In the genomic region with DNA sequence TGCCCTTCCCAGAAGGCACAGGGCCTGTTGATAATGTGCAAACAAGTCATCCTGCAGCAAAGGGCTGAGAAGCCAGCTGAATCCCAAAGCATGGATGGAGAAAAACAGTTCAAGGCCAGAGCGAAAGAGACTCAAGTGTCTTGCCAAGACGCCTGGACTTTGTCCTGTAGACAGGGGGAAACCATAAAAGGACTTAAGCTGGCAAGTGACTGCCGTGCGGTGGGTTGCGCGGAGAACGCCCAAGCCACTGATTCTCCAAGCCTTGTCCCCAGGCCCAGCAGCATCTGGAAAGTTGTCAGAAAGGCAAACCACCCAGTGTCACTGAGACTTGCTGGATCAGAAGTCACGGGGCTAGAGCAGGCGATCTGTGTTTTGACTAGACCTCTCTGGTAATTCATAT, we compare ENCODE assay signal across 12 mouse cellular contexts. TPM values are rescaled to one million over a fixed set of nuclear protein-coding genes. Genes with fewer than 3 reads are reported as not detected.
DNase-seq lines count a peak whose midpoint lies in the region; ATAC-seq and TF ChIP-seq lines count a peak whose summit lies in the region.
"Had no signal": no experiment of that assay in that cellular context is flagged by ENCODE, and none has a peak within 500 bp of the region (broad histone marks: within the 10 kb centered on the region; RNA-seq: fewer than 3 reads in every experiment).

No protein-coding gene starts in this region.

- ATAC-seq in kidney, embryonic 14.5 days (ENCODE audit: low FRiP score, low TSS enrichment) = no peak
- 0 out of 2 replicates have a peak, but pooled peaks have one; percentile 27 for ATAC-seq in heart, embryonic 15.5 days (replicated peaks; ENCODE audit: insufficient number of reproducible peaks, insufficient read depth, low FRiP score, low read depth)
- ATAC-seq in erythroblast, adult 5-6 weeks (replicated peaks; ENCODE audit: low FRiP score, poor library complexity, severe bottlenecking) = no peak
- ATAC-seq: liver, embryonic 12.5 days had no signal

- H3K27me3 ChIP-seq in kidney, adult 2 months (replicated peaks; ENCODE audit: control insufficient read depth, insufficient read depth, low read length) = peaks cover 1% of the 10 kb centered on the region; the same call in 1 of the 2 replicates
- H3K27me3 ChIP-seq in kidney, embryonic 14.5 days (ENCODE audit: control insufficient read depth, insufficient read depth, low read length) = no peaks in the 10 kb centered on the region
- H3K27me3 ChIP-seq in heart, embryonic 15.5 days = no peaks in the 10 kb centered on the region
- H3K27me3 ChIP-seq: hindbrain, embryonic 15.5 days; liver, embryonic 12.5 days had no signal

- TF ChIP-seq POLR2A in kidney, adult 2 months (IDR thresholded peaks at IDR 0.05; ENCODE audit: low read depth, low read length) = no peak

- no peaks in the 10 kb centered on the region for H3K4me1 ChIP-seq in kidney, adult 2 months (ENCODE audit: control insufficient read depth, insufficient read depth, low read length)
- H3K4me1 ChIP-seq in kidney, embryonic 14.5 days (ENCODE audit: control insufficient read depth, insufficient read depth, low read length) = no peaks in the 10 kb centered on the region
- H3K4me1 ChIP-seq in heart, embryonic 15.5 days (replicated peaks) = peaks cover 18% of the 10 kb centered on the region
- H3K4me1 ChIP-seq: hindbrain, embryonic 15.5 days; liver, embryonic 12.5 days had no signal

- H3K4me2 ChIP-seq in kidney, embryonic 14.5 days (replicated peaks; ENCODE audit: low read depth, low read length) = no peak overlapping the region
- no peak overlapping the region for H3K4me2 ChIP-seq in heart, embryonic 15.5 days
- H3K4me2 ChIP-seq: hindbrain, embryonic 15.5 days; liver, embryonic 12.5 days had no signal

- H3K9ac ChIP-seq in kidney, embryonic 14.5 days (ENCODE audit: low read depth, low read length) = no peak overlapping the region
- H3K9ac ChIP-seq in heart, embryonic 15.5 days = no peak overlapping the region
- H3K9ac ChIP-seq: hindbrain, embryonic 15.5 days; liver, embryonic 12.5 days had no signal

- H3K36me3 ChIP-seq in kidney, adult 2 months (ENCODE audit: control insufficient read depth, insufficient read depth, low read length) = no peaks in the 10 kb centered on the region
- H3K36me3 ChIP-seq in kidney, embryonic 14.5 days (ENCODE audit: control insufficient read depth, insufficient read depth, low read length) = no peaks in the 10 kb centered on the region
- no peaks in the 10 kb centered on the region for H3K36me3 ChIP-seq in heart, embryonic 15.5 days
- H3K36me3 ChIP-seq: hindbrain, embryonic 15.5 days; liver, embryonic 12.5 days had no signal

- peak; percentile 79 for DNase-seq in kidney, adult 2 months
- peak; percentile 43 for DNase-seq in heart, adult 8-10 months (ENCODE audit: low spot score)
- DNase-seq in kidney, postnatal 10 days = peak; percentile 28
- DNase-seq in cerebellum, adult 9-10 months = no peak
- no peak for DNase-seq in right cerebral cortex, postnatal 25 days
- DNase-seq: cerebellum, postnatal 25 days; layer of hippocampus, postnatal 36 days had no signal

- 67% methylated on average over 9 of the region's 9 CpGs for WGBS in kidney, adult 2 months
- 82% methylated on average over 9 of the region's 9 CpGs for WGBS in kidney, embryonic 14.5 days
- WGBS in heart, embryonic 15.5 days = 54% methylated on average over 9 of the region's 9 CpGs

- no peak overlapping the region for H3K27ac ChIP-seq in kidney, adult 2 months (ENCODE audit: insufficient read depth, low read depth, low read length)
- H3K27ac ChIP-seq in kidney, embryonic 14.5 days (ENCODE audit: low read depth, low read length) = no peak overlapping the region
- H3K27ac ChIP-seq in heart, embryonic 15.5 days = peak overlapping the region; percentile 46
- H3K27ac ChIP-seq: hindbrain, embryonic 15.5 days; liver, embryonic 12.5 days had no signal

- H3K9me3 ChIP-seq in kidney, embryonic 14.5 days (ENCODE audit: control insufficient read depth, low read length) = no peaks in the 10 kb centered on the region
- H3K9me3 ChIP-seq in heart, embryonic 15.5 days (replicated peaks) = no peaks in the 10 kb centered on the region
- H3K9me3 ChIP-seq: hindbrain, embryonic 15.5 days; liver, embryonic 12.5 days had no signal

- no peak overlapping the region for H3K4me3 ChIP-seq in kidney, adult 2 months (ENCODE audit: insufficient read depth, low read depth, low read length)
- no peak overlapping the region for H3K4me3 ChIP-seq in kidney, embryonic 14.5 days (ENCODE audit: low read length)
- no peak overlapping the region for H3K4me3 ChIP-seq in heart, embryonic 15.5 days
- H3K4me3 ChIP-seq: hindbrain, embryonic 15.5 days; liver, embryonic 12.5 days had no signal

- no peak for TF ChIP-seq CTCF in kidney, adult 2 months (conservative IDR thresholded peaks at IDR 0.05; ENCODE audit: insufficient read depth, insufficient read length, low read depth, low read length)

RNA-seq across cellular contexts. Expression of gene Daam1, which starts 22.2 kb away (rescaled TPM):
- 4.7 and 5.2 TPM in 2 replicates for polyA plus RNA-seq in kidney, adult 2 months (2012; rRNA removed)
- polyA plus RNA-seq in kidney, embryonic 14.5 days (2014; fragmentation: Nextera tagmentation; extraction: Ambion mirVana) = 7.4 and 13.0 TPM in 2 replicates
- total RNA-seq in heart, adult 8-10 months (2022) = 10 to 100 TPM; 63.9 to 82.9 (median 76.6) TPM
- 20.9 and 21.4 TPM in 2 replicates for polyA plus RNA-seq in heart, embryonic 15.5 days (2015; fragmentation: Nextera tagmentation; extraction: Ambion mirVana)
- total RNA-seq in erythroblast, adult 5-6 weeks (2015; ENCODE audit: low replicate concordance) = 39.4 and 45.4 TPM in 2 replicates
- 59.4 and 83.1 TPM in 2 replicates for total RNA-seq in erythroblast, adult 5-6 weeks (2017; ENCODE audit: low replicate concordance)

Comparison
In these comparisons a context has a peak if more than half of its experiments do, and no peak if none do; other contexts are left out.
1. DNase-seq: peak in kidney, adult 2 months (single experiment), heart, adult 8-10 months (single experiment) and kidney, postnatal 10 days (single experiment); none in cerebellum, adult 9-10 months (single experiment) and right cerebral cortex, postnatal 25 days (single experiment).